Mouse (Mus musculus) urinary bladder, postnatal 14 days (tissue): ENCODE results near the gene Myf5.

ENCODE experiments used
- DNase-seq: peaks from one replicate; pipeline ENCODE4 v3.0.0; 2021; ENCODE audit warnings: low spot score

Gene Myf5

DNA sequence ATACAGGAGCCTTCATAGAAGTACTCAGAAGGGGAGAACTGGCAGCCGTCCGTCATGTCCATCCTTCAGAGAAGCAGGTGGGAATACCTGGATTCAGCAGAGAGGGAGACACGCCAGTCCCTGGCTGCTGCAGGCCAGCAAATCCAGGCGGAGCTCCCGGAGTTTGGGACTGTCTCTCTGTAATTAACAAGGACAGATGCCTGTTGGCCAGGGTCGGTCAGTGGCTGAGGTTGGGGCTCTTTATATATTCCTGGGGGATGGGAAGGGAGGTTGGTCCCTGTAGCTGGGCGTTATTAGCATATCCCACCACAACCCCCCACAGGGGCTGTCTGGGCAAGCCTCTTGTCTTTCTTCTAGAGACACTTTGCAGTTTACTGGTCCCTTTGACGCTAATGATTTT lies at the start of gene Myf5:
Myf5 (minus strand) TSS at position 265 of the 400 bp plus-strand sequence.
- DNase-seq: no peak

DNA sequence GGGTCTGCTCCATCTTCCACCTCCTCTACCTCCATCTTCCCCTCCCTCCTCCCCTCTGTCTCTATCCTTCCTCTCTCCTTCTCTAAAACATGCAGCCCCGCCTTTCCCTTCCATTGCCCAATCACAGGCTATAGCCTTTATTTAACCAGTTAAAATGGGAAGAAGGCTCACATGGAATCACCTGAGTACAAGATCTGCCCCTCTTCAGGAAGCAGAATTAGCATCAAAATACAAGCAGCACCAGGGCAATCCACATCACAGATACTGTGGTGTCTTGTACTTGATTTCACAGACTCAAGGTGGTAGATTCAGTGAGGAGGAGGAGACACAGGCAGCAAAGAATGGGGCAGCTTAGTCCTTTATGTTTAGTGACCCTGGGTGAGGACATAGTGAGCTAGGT lies 42.8 kb upstream of the Myf5 start:
- no peak for DNase-seq

DNA sequence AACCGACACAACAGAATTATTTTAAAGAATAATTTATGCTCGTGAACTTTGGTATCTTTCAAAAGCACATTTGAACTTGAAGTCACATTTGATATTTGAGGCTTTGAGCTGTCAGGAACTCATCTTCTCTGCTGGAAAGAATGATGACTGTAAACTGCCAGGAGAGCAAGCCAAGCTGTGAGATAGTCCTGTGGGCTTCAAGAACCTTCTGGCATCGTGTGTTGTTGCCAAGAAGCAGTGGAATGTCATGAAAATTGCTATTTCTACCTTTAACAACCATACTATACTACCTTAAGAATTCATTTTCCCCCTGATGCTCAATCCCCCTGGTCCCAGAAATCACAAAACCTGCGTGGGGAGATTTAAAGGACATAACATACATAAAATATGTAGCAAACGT lies 33.3 kb upstream of the Myf5 start:
- no peak for DNase-seq

DNA sequence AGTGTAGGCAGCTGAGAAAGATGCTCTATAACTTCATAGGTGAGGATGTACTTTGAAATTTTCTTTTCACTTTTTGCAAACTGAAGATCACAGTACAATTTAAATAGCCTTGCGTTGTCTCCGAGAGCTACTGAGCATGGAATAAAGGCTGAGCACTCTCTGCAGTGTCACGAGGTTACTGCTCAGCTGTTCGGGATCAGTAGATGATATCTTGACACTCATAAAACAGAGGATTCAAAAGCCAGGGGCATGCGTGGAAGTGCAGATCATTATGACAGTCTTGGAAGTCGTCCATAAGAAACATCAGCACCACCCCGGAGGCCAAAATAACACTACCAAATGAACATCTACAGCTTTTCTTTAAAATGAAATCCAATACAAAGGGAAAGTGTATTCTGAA lies 30.7 kb upstream of the Myf5 start:
- no peak for DNase-seq

DNA sequence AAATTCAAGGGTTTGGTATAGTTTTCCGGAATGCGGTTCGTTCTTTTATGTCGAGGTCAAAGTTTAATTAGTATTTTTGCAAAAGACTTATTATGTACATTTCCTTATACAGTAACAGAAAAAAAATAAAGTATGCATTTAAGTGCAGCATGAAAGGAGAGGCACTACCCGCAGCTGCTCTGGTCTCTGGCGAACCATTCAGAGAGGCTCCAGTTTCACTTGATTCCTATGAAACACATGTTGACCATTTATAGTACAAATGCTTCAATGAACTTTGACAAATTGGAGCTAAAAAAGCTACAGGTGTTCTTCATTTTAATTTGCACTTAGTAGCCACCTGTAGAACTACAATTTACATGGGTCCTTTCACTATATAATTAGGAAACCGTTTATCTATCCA lies 28.8 kb upstream of the Myf5 start:
- DNase-seq: no peak

- DNase-seq: no peak
Measured at GRCm38 (mm10) chr10:107506397-107506796, 20.5 kb upstream of the Myf5 start.

- DNase-seq: no peak
Measured at GRCm38 (mm10) chr10:107503430-107503829, 17.5 kb upstream of the Myf5 start.

DNA sequence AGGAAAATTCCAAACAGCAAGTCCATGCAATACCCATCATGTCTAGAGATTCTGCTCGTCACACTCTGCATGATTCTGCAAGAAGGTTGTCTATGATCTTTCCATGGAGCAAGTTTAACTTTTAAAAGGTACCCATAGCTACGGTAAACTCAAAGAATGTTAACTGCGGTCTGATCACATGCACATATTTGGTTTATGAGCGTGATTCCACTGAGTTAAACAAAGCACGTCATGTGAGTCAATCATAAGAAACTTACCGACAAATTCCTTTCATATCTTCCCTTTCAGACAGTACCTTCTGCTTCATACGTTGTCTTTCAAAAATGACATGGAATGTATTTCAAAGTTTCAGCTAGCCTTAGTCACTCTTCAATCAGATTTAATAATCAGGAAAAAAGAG lies 16.3 kb upstream of the Myf5 start:
- no peak for DNase-seq

DNA sequence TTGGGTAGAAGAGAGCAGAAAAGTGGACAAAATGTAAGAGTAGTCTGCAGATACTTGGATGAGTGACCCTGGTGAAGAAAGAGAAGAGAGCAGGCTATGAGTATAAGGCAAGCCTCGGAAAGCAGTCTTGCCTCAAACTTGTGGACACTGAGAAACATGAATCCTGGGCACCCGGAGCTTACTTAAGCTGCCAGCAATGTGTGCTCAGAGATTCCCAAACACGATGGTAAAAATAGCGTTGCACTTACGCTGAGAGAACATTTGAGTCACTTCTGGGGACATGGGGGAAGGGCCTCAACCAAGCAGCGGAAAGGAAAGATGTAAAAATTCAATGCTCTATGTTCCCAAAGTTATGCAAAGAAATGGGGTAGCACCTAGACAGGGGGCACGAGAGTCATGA lies 13.7 kb upstream of the Myf5 start:
- DNase-seq: no peak

DNA sequence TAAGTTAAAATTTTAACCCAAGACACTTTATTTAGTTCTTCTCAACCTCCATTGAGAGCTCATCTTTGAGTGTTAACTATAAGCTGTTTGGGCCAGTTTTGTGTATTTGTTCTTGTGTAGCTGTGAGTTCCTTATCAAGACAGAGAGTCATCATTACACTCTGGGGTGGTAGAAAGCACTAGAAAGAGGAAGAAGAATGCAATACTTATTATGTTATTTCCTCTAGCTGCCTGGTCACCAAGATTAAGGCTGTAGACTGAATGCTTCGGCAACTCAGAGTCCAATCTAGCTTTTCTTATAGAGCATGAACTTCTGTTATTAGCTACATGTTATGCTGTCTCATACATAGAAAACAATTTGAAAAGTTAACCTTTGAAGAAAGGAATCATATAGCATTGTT lies 10.5 kb upstream of the Myf5 start:
- DNase-seq: no peak

GRCm38 (mm10) chr10:107494568-107494967 lies 8.6 kb upstream of the Myf5 start, which contains the start of gene Myf6:
Myf6 (minus strand) TSS chr10:107494737.
- DNase-seq: no peak

DNA sequence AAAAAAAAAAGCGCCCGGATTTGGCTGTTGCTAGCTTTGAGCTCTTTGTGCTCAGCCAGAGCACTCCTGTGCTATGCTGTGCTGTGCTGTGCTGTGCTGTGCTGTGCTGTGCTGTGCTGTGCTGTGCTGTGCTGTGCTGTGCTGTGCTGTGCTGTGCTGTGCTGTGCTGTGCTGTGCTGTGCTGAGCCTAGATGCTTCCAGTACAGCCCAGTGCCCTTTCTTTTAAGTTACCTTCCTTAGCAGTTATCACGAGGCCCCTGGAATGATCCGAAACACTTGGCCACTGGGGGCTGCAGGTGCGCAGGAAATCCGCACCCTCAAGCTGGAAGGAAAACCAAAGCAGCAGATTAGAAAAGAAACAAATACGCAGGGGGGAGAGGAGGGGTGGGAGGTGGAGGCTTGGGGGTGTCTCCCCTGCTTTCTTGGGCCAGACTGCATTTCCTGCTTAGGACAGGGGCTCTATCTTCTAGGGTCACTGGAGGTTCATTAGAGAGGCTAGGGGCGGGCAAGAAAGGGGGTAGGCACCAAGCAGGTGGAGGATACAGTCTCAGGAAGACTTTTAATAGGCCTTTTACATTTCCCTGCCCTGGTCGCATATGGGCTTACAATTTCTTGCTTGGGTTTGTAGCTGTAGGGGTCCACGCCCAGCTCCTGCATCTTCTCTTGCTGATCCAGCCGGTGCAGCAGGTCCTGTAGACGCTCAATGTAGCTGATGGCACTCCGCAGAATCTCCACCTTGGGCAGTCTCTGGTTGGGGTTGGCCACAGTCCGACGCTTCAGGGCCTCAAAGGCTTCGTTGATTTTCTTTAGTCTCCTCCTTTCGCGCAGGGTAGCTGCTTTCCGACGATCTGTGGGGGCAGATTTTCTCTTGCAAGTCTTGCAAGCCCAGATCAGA lies 7.9 kb upstream of the Myf5 start:
- no peak for DNase-seq

- DNase-seq: no peak
Measured at GRCm38 (mm10) chr10:107492867-107493579, 7.1 kb upstream of the Myf5 start.

DNA sequence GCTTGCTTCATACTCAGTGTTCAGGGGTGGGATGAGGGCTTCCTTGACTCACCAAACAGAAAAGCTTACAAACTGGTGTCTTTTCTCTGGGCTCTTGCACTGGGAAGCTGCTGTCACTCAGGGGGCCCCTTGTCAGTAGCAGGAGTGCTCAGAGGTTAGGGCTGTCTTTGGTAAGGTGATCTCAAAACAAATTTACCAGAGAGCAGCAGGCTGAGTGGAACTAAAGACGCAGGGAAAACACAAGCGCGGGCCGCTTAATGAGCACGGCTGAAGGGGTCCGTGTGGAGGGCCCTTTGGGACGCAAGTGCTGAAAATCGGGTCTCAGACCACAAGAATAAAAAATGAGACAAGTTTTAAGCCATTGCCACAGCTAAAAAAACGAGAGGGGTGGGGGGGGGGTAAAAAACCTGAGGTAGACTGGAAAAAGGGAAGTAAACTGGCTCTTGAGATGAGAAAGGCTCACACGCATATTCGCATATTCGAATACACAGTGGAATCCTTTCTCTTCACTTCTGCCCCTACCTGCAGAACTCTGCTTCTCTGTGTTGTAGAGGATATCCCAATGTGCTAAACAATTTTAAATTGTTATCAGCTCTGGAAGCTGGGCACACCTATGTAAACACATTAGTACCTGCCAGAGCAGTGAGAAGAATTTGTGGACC lies 2.9 kb upstream of the Myf5 start:
- no peak for DNase-seq

DNA sequence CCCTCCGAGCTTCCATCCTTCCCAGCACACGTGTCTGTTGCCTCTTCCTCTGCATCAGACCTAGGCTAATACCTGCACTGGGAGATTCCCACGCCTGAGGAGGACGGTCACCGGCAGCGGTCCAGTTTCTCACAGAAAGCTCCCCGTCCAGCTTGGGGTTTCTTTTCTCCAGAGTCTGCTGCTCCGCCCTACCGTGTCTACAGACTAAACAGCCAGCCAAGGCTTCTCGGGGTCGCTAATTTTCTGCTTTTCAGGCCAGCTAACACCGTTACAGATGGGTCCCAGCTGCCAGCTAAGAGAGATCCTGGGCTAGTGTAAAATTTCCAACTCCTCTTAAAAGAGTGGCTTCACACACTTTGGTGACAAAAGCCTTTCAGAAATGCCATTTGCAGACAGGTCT lies 836 bp upstream of the Myf5 start:
- no peak for DNase-seq

GRCm38 (mm10) chr10:107484050-107484449 lies 1.9 kb downstream of the Myf5 start:
- no peak for DNase-seq

DNA sequence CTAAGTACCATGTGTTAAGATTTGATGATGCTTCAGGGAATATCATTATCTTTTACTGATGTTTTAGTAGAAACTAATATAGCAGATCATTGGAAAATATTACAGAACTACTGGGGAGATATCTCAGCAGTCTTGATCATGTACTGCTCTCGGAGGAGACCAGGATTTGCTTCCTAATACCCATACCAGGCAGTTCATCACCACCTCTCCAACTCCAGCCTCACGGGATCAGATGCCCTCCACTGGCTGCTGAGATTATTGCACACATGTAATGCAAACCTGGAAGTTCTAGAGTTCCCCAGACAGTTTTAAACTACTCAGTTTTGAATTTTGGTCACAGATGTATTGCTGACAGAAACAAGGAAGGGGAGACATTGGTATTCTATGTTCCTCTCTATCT lies 12.4 kb downstream of the Myf5 start:
- DNase-seq: no peak

GRCm38 (mm10) chr10:107471712-107472111 lies 14.2 kb downstream of the Myf5 start:
- no peak for DNase-seq

DNA sequence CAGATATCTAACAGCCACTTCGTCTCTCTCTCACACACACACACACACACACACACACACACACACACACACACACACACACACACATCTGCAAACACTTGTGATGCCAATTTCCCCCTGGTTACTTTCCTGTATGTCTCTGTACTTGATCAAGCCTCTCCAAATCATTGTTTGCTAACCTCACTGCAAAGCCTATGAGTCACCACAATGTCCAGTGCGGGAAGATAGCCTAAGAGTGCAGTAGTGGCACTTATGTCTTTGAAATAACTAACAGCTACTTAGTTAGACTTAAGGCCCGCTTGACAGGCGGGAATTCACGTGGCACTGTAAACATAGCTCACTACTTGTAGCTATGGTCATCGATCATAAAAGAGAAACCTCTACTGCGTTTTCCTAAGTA lies 18.1 kb downstream of the Myf5 start:
- DNase-seq: no peak

DNA sequence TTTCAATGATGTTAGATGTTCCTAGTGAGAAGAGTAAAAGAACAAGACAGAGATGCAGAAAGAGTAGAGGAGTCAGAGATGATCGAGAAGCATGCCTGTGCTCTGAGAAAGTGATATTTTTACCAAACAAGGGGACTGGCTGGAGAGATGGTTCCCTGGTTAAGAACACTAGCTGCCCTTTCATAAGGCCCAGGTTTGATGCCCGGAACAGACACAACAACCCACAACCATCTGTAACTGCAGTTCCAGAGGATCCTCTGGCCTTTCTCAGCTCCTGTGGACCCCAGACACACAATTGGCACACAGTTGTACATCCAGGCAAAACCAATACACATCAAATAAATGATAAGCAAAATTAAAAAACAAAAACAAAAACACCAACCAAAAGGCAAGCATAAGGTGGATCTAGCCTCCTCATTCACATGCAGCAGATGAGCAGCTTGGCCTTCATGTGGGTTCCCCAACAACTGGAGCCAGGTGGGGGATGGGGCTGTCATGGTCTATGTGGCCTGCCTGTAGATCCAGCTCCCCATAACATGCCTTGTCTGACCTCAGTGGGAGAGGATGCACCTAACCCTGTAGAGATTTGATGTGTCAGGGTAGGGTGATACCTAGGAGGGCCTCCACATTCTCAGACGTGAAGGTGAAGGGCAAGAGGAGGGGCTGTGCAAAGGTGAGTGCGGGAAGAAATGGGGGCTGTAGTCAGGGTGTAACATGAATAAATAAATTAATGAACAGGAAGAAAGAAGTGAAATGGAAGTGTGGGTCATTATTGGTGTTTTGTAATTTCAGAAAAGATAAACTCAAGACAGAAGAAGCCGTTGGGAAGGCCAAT lies 36.2 kb downstream of the Myf5 start:
- no peak for DNase-seq

GRCm38 (mm10) chr10:107442781-107443180 lies 43.2 kb downstream of the Myf5 start:
- DNase-seq: peak; percentile 24

DNA sequence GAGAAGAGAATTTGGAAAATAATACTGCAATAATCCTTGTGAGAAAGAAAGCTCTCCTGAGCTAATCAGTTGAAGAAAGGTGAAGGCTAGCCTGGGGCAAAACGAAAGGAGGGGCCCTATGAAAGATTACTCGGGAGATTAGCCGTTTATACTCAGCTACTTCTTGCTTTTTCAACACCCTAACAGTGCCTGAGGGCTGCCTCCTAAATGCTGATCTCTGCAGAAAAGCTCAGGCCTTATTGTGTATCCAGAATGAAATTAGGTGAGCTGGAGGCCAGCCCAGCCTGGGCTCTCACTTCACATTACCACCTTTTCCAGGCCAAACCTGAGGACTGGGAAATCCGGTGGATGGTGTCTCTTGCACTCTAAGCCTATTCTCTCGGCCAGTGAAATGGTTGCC lies 49.0 kb downstream of the Myf5 start:
- no peak for DNase-seq
